Mouse (Mus musculus): ENCODE measurements around the gene Rps6kb2.

- peak; percentile 88 for TF ChIP-seq POLR2A (IDR thresholded peaks at IDR 0.05; ENCODE audit: low read depth, low read length)
- TF ChIP-seq CTCF (IDR thresholded peaks at IDR 0.05; ENCODE audit: borderline replicate concordance, insufficient read depth, low read length): no peak
These were observed 38.2 kb upstream of the Rps6kb2 start, which contains the start of gene Rad9a for GRCm38 (mm10) chr19:4201291-4201909.
